Comparison of ENCODE assay signal across 13 mouse cellular contexts in genomic region chr1:76070831-76071321, GRCm38 (mm10).
A peak's percentile ranks its signal among the peaks of the same experiment; 100 is the strongest.
DNase-seq lines count a peak whose midpoint lies in the region; ATAC-seq and TF ChIP-seq lines count a peak whose summit lies in the region.
"Had no signal": no experiment of that assay in that cellular context is flagged by ENCODE, and none has a peak within 500 bp of the region (broad histone marks: within the 10 kb centered on the region; RNA-seq: fewer than 3 reads in every experiment).

No protein-coding gene starts in this region.

- 56% methylated on average over 16 of the region's 16 CpGs for WGBS in hindbrain, embryonic 16.5 days
- 81% methylated on average over 16 of the region's 16 CpGs for WGBS in hindbrain, embryonic 10.5 days
- WGBS in forebrain, postnatal 0 days, result 28% methylated on average over 16 of the region's 16 CpGs

- 0 out of 2 replicates have a peak, but pooled peaks have one; percentile 17 for ATAC-seq in hindbrain, embryonic 16.5 days
- ATAC-seq in forebrain, postnatal 0 days, result peak; percentile 40; the same call in 1 of the 2 replicates

- H3K27me3 ChIP-seq in hindbrain, embryonic 16.5 days (replicated peaks; ENCODE audit: control insufficient read depth, insufficient read depth, low read length), result no peaks in the 10 kb centered on the region
- H3K27me3 ChIP-seq in hindbrain, embryonic 10.5 days (ENCODE audit: insufficient read depth, poor library complexity, severe bottlenecking), result no peaks in the 10 kb centered on the region
- H3K27me3 ChIP-seq in forebrain, postnatal 0 days (ENCODE audit: insufficient read depth, low read length), result no peaks in the 10 kb centered on the region
- H3K27me3 ChIP-seq: embryonic facial prominence, embryonic 12.5 days; hindbrain, embryonic 13.5 days; lung, embryonic 15.5 days; neural tube, embryonic 15.5 days had no signal

- no peaks in the 10 kb centered on the region for H3K9me3 ChIP-seq in hindbrain, embryonic 16.5 days (ENCODE audit: control insufficient read depth, low read length)
- H3K9me3 ChIP-seq in hindbrain, embryonic 10.5 days, result no peaks in the 10 kb centered on the region
- H3K9me3 ChIP-seq in forebrain, postnatal 0 days (ENCODE audit: low read length), result no peaks in the 10 kb centered on the region
- H3K9me3 ChIP-seq: embryonic facial prominence, embryonic 12.5 days; hindbrain, embryonic 13.5 days; lung, embryonic 15.5 days; neural tube, embryonic 15.5 days had no signal

- TF ChIP-seq CTCF in forebrain, postnatal 0 days (IDR thresholded peaks at IDR 0.05; ENCODE audit: low read depth), result no peak

- no peak overlapping the region for H3K4me3 ChIP-seq in hindbrain, embryonic 16.5 days (ENCODE audit: low read length)
- H3K4me3 ChIP-seq in hindbrain, embryonic 10.5 days, result no peak overlapping the region
- no peak overlapping the region for H3K4me3 ChIP-seq in forebrain, postnatal 0 days (ENCODE audit: low read depth, low read length)
- H3K4me3 ChIP-seq: embryonic facial prominence, embryonic 12.5 days; hindbrain, embryonic 13.5 days; lung, embryonic 15.5 days; neural tube, embryonic 15.5 days had no signal

- H3K27ac ChIP-seq in hindbrain, embryonic 16.5 days (ENCODE audit: low read depth, low read length), result no peak overlapping the region
- H3K27ac ChIP-seq in hindbrain, embryonic 10.5 days, result no peak overlapping the region
- H3K27ac ChIP-seq in forebrain, postnatal 0 days (ENCODE audit: low read depth, low read length), result no peak overlapping the region
- H3K27ac ChIP-seq: embryonic facial prominence, embryonic 12.5 days; hindbrain, embryonic 13.5 days; lung, embryonic 15.5 days; neural tube, embryonic 15.5 days had no signal

- DNase-seq in hindbrain, embryonic 10.5 days (ENCODE audit: low spot score), result no peak
- DNase-seq in forebrain, postnatal 0 days, result no peak
- peak; percentile 37 for DNase-seq in heart, postnatal 4 days
- DNase-seq in lung, postnatal 36 days, result peak; percentile 11
- DNase-seq in neural tube, embryonic 10.5 days (ENCODE audit: extremely low spot score, low spot score), result no peak
- DNase-seq in retina, postnatal 1 day, result no peak
- no peak for DNase-seq in urinary bladder, adult 2 months (ENCODE audit: low spot score)
- DNase-seq: adrenal gland, postnatal 36 days had no signal

- no peaks in the 10 kb centered on the region for H3K36me3 ChIP-seq in hindbrain, embryonic 16.5 days (ENCODE audit: control insufficient read depth, insufficient read depth, low read length)
- H3K36me3 ChIP-seq in hindbrain, embryonic 10.5 days, result no peaks in the 10 kb centered on the region
- no peaks in the 10 kb centered on the region for H3K36me3 ChIP-seq in forebrain, postnatal 0 days (ENCODE audit: insufficient read depth)
- H3K36me3 ChIP-seq: embryonic facial prominence, embryonic 12.5 days; hindbrain, embryonic 13.5 days; lung, embryonic 15.5 days; neural tube, embryonic 15.5 days had no signal

- peaks cover 9% of the 10 kb centered on the region for H3K4me1 ChIP-seq in hindbrain, embryonic 16.5 days (ENCODE audit: control insufficient read depth, insufficient read depth, low read depth, low read length)
- peaks cover 18% of the 10 kb centered on the region for H3K4me1 ChIP-seq in hindbrain, embryonic 10.5 days (replicated peaks)
- no peaks in the 10 kb centered on the region for H3K4me1 ChIP-seq in forebrain, postnatal 0 days (ENCODE audit: insufficient read depth)
- H3K4me1 ChIP-seq: lung, embryonic 15.5 days had no signal

- no peak overlapping the region for H3K4me2 ChIP-seq in hindbrain, embryonic 16.5 days (ENCODE audit: low read length)
- peak overlapping the region; percentile 31; the same call in 1 of the 2 replicates for H3K4me2 ChIP-seq in forebrain, postnatal 0 days (ENCODE audit: low read depth)
- H3K4me2 ChIP-seq: embryonic facial prominence, embryonic 12.5 days; hindbrain, embryonic 13.5 days; lung, embryonic 15.5 days; neural tube, embryonic 15.5 days had no signal

- no peak overlapping the region for H3K9ac ChIP-seq in hindbrain, embryonic 16.5 days (ENCODE audit: low read depth, low read length)
- H3K9ac ChIP-seq in forebrain, postnatal 0 days, result no peak overlapping the region
- H3K9ac ChIP-seq: embryonic facial prominence, embryonic 12.5 days; hindbrain, embryonic 13.5 days; lung, embryonic 15.5 days; neural tube, embryonic 15.5 days had no signal

Comparison
In these comparisons a context has a peak if more than half of its experiments do, and no peak if none do; other contexts are left out.
1. DNase-seq: peak in heart, postnatal 4 days (single experiment) and lung, postnatal 36 days (single experiment); none in hindbrain, embryonic 10.5 days (single experiment), forebrain, postnatal 0 days (single experiment), neural tube, embryonic 10.5 days (single experiment), retina, postnatal 1 day (single experiment) and urinary bladder, adult 2 months (single experiment).